Mouse (Mus musculus) adipocyte (in vitro differentiated cells): Measurements from ENCODE around the gene Taf10.

Experiments
- DNase-seq: peaks from one replicate; pipeline ENCODE4 v3.0.0-alpha.2; 2016; ENCODE audit warnings: low spot score

Taf10 gene

GRCm38 (mm10) chr7:105721916-105722315, 22.2 kb downstream of the Taf10 start:
- DNase-seq, result no peak

- DNase-seq, result no peak
Measured at GRCm38 (mm10) chr7:105715366-105715765, 28.8 kb downstream of the Taf10 start.

GRCm38 (mm10) chr7:105708733-105709132, 35.4 kb downstream of the Taf10 start:
- DNase-seq, result no peak

GRCm38 (mm10) chr7:105703816-105704215, 40.3 kb downstream of the Taf10 start:
- no peak for DNase-seq

GRCm38 (mm10) chr7:105703184-105703583, 41.0 kb downstream of the Taf10 start:
- DNase-seq, result no peak

- DNase-seq, result no peak
Measured at GRCm38 (mm10) chr7:105690875-105691274, 53.3 kb downstream of the Taf10 start.
